Mouse (Mus musculus) intestine, embryonic 16.5 days (tissue): Measurements from ENCODE around the gene Dop1b. TPM values are rescaled to one million over a fixed set of nuclear protein-coding genes. Genes with fewer than 3 reads are reported as not detected.
"Not testable (repeated sequence)": the region's sequence is repeated elsewhere in the genome, so short reads cannot be mapped to it uniquely, and the experiment has no call there.

ENCODE experiments used
- ATAC-seq: fragments of 200-750 bp; cut with Nextera tagmentation; 2 replicates; pipeline ENCODE4 v1.8.0; 2017; ENCODE audit warnings: moderate TSS enrichment, moderate library complexity
- H3K27ac ChIP-seq: fragments of 300-500 bp; sonication (generic); 2 replicates; pipeline ENCODE4 v1.5.1; 2014; ENCODE audit warnings: mild to moderate bottlenecking, low read length
- H3K27me3 ChIP-seq: fragments of 300-500 bp; sonication (generic); replicated peaks from 2 replicates; pipeline ENCODE4 v1.6.1; 2014; ENCODE audit warnings: low read length, control low read depth, mixed read lengths; ENCODE audit not compliant: control insufficient read depth, insufficient read depth
- H3K36me3 ChIP-seq: fragments of 300-500 bp; sonication (generic); 2 replicates; pipeline ENCODE4 v1.6.1; 2014; ENCODE audit warnings: low read length, control low read depth; ENCODE audit not compliant: control insufficient read depth, insufficient read depth
- H3K4me1 ChIP-seq: fragments of 300-500 bp; sonication (generic); 2 replicates; pipeline ENCODE4 v1.6.1; 2014; ENCODE audit warnings: low read length, control low read depth, mixed read lengths; ENCODE audit not compliant: control insufficient read depth, insufficient read depth
- H3K4me2 ChIP-seq: fragments of 300-500 bp; sonication (generic); 2 replicates; pipeline ENCODE4 v1.6.1; 2014; ENCODE audit warnings: low read depth, low read length, control low read depth
- H3K4me3 ChIP-seq: fragments of 300-500 bp; sonication (generic); 2 replicates; pipeline ENCODE4 v1.5.1; 2014; ENCODE audit warnings: mild to moderate bottlenecking, low read length
- H3K9ac ChIP-seq: fragments of 300-500 bp; sonication (generic); 2 replicates; pipeline ENCODE4 v1.6.1; 2014; ENCODE audit warnings: low read depth, low read length
- H3K9me3 ChIP-seq: fragments of 300-500 bp; sonication (generic); 2 replicates; pipeline ENCODE4 v1.6.1; 2016; ENCODE audit warnings: low read length, control low read depth; ENCODE audit not compliant: control insufficient read depth
- WGBS: fragments of 180-500 bp; shearing (Covaris S2); extraction: QIAGEN DNeasy Blood & Tissue Kit; methylation state at CpG from one replicate; pipeline ENCODE4 v1.1.7; 2014; 5-methylcytosine and 5-hydroxymethylcytosine counted together
- polyA plus RNA-seq: library from polyadenylated mRNA; unstranded; fragments of >200 nt; fragmentation: Nextera tagmentation; extraction: Ambion mirVana; gene quantifications from 2 replicates; pipeline ENCODE4 v1.2.1, GENCODE M21; 2015

Gene Dop1b
- polyA plus RNA-seq, 1 experiment from 2014 or later, result 14.4 TPM

DNA sequence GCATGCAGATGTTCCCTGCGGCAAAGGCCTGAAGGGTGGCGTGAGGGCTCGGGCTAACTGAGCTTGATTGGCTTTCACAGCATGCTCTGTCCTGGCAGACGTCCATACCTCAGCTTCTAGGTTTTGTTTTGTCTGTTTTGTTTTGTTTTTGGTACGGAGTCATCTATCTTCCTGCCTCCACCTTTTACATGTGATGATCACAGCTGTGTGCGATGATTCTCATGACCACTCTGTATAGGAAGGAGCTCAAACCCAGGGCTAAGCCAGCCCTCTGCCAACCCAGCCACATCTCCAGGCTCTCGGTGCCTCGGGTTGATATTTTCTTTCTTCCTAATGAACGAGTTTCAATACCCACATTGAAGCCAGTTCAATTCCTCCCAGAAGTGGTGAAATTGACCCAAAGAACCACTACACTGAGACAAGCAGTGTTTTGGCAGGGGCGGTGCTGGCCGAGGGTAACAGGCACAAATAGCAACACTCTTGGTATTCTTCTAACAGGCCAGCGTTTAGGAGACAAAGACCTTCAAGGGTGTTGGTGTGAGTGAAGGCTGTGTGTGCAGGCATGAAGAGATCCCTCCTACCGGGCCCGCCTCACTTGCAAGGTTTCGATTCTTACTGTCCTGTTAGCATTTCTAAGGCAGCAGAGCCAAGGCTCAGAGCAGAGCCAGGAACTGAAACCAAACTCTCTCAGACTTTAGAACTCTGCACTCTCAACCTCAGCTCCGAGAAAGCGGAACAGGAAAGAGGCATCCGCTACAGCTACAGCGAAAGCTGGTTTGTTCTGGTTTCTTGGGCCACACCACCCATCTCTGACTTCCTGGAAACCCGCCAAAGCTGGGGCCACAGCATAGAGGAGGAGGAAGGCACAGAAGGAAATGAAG, 104.4 kb downstream of the Dop1b start:
- H3K27ac ChIP-seq, result peak overlapping the region; percentile 64
- WGBS, result 50% methylated on average over 20 of the region's 20 CpGs
- H3K27me3 ChIP-seq, result no peaks in the 10 kb centered on the region
- peaks cover 20% of the 10 kb centered on the region for H3K4me1 ChIP-seq
- H3K36me3 ChIP-seq, result peaks cover 11% of the 10 kb centered on the region
- peak overlapping the region; percentile 10; the same call in 1 of the 2 replicates for H3K4me2 ChIP-seq
- no peak overlapping the region for H3K9ac ChIP-seq
- H3K9me3 ChIP-seq, result peaks cover 6% of the 10 kb centered on the region; the same call in 1 of the 2 replicates
- H3K4me3 ChIP-seq, result no peak overlapping the region
- ATAC-seq, result peak; percentile 63

DNA sequence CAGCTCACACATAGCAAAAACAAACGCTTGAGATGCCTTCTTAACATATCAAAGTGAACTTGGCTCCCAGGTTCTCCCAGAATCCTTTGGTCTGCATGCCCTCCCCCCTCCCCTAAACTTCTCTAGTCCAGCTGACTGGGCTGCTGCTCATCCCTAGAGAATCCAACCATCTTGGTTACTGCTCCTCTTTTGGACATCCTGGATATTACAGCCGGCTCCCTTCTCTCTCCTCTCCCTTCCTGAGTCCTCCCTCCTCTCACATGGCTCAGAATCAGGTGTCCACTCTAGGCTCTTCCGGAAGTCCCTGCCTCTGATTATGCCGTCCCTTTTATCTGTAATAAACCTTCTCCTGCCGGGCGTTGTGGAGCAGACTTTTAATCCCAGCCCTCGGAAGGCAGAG, 105.2 kb downstream of the Dop1b start:
- WGBS, result 56% methylated on average over 7 of the region's 7 CpGs
- Histone ChIP-seq H3K9ac (no peak overlapping the region), H3K27ac (peak overlapping the region; percentile 64), H3K27me3 (no peaks in the 10 kb centered on the region), H3K4me3 (no peak overlapping the region), H3K4me1 (peaks cover 20% of the 10 kb centered on the region), H3K9me3 (0 out of 2 replicates have a peak, but pooled peaks cover 3% of the 10 kb centered on the region), H3K4me2 (peak overlapping the region; percentile 10; the same call in 1 of the 2 replicates), H3K36me3 (peaks cover 5% of the 10 kb centered on the region; the same call in 1 of the 2 replicates)
- no peak for ATAC-seq

DNA sequence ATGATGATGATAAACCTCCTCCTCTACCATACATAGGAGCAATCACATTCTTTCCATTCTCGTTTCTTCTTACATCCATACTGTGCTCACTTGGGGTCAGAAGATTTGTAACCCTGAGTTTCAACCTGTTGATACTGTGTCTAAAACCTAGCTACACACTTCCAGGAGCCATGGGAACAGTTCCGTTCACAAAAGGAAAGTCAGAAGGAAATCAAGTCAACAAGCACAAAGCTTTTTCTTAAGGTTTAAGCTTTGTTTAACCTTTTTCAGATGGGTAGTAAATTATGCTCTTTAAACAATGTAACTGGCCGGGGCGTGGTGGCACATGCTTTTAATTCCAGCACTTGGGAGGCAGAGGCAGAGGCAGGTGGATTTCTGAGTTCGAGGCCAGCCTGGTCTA, 105.7 kb downstream of the Dop1b start:
- no peaks in the 10 kb centered on the region for H3K27me3 ChIP-seq
- WGBS, result 65% methylated on average over 5 of the region's 5 CpGs
- no peak for ATAC-seq
- peaks cover 20% of the 10 kb centered on the region for H3K4me1 ChIP-seq
- H3K36me3 ChIP-seq, result peaks cover 2% of the 10 kb centered on the region; the same call in 1 of the 2 replicates
- 0 out of 2 replicates have a peak, but pooled peaks cover 3% of the 10 kb centered on the region for H3K9me3 ChIP-seq
- H3K4me3 ChIP-seq, result no peak overlapping the region
- H3K4me2 ChIP-seq, result no peak overlapping the region
- H3K9ac ChIP-seq, result no peak overlapping the region
- H3K27ac ChIP-seq, result peak overlapping the region; percentile 64; the same call in 1 of the 2 replicates

DNA sequence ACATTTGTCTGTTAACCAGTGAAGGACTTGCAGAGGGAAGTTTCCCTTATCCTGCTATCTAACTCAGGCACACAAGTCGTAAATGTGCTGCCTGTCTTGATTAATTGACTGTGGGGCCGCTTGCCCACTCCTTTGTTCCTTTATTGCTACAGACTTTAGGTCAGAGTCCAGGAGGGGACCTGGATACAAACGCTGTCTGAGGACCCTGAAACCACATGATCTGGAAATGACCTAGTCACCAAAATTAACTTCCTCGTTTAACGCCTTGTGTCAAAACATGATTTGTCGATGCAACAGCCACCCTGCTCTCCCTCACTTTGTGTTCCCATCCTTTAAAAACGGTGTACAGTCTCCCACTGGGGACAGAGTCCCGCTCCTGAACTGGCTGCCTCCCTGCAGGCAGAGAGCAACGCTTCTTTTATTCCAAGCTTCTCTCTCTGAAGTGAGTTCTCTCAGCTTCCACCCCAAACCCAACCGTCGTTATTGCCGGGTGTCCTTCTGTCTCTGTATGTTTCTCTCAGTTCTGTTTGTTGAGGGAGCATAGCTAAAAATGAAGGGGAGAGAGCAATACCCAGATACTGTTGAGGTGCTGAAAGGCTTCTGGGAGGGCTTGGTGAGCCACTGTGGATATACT, 107.1 kb downstream of the Dop1b start:
- Histone ChIP-seq H3K4me1 (peaks cover 20% of the 10 kb centered on the region), H3K27me3 (no peaks in the 10 kb centered on the region), H3K27ac (peak overlapping the region; percentile 94), H3K36me3 (no peaks in the 10 kb centered on the region), H3K9me3 (0 out of 2 replicates have a peak, but pooled peaks cover 10% of the 10 kb centered on the region), H3K4me2 (peak overlapping the region; percentile 14), H3K9ac (peak overlapping the region; percentile 37), H3K4me3 (peak overlapping the region; percentile 23)
- peak; percentile 87 for ATAC-seq
- WGBS, result 9% methylated on average over 12 of the region's 12 CpGs

DNA sequence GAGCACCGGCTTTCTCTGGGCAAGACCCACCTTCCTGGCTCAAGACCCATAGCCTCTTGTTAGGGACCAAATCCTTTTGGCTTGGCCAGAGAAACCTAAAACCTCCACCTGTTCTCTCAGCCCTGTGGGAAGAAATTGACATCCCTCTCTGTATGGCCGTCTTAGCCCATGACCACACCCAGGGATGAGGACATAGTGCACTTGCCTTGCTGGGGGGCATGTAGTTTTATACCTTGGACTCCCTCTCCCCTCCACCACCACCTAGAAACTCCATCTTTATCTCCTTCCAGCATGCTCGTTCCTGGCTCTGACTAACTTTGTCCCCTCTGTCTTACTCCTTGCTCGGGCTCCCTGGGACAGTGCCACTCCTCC, 107.6 kb downstream of the Dop1b start:
- 34% methylated on average over 4 of the region's 4 CpGs for WGBS
- peak overlapping the region; percentile 14 for H3K4me2 ChIP-seq
- H3K4me1 ChIP-seq, result peaks cover 20% of the 10 kb centered on the region
- H3K36me3 ChIP-seq, result no peaks in the 10 kb centered on the region
- peaks cover 15% of the 10 kb centered on the region for H3K9me3 ChIP-seq
- peak overlapping the region; percentile 94 for H3K27ac ChIP-seq
- ATAC-seq, result peak; percentile 31
- no peak overlapping the region for H3K4me3 ChIP-seq
- H3K27me3 ChIP-seq, result no peaks in the 10 kb centered on the region
- peak overlapping the region; percentile 37 for H3K9ac ChIP-seq

DNA sequence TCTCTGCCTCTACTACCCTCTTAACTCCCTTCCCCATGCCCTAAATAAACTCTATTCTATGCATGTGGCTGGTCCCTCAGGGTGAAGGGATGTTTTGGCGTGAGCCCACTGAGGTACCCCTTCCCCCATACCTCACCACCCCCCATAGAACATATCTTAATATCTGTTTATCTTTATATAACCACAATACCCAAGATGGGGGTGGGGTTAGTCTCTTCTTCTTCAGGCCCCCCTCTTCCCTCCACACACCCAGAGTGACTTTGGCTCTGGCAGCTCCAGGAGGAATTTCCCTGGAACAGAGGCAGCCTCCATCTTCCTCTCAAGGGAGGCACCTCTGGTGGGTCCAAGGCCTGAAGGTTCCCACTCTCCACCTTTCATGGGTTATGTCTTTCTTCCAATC, 108.3 kb downstream of the Dop1b start:
- no peak for ATAC-seq
- 81% methylated on average over 1 of the region's 1 CpGs for WGBS

DNA sequence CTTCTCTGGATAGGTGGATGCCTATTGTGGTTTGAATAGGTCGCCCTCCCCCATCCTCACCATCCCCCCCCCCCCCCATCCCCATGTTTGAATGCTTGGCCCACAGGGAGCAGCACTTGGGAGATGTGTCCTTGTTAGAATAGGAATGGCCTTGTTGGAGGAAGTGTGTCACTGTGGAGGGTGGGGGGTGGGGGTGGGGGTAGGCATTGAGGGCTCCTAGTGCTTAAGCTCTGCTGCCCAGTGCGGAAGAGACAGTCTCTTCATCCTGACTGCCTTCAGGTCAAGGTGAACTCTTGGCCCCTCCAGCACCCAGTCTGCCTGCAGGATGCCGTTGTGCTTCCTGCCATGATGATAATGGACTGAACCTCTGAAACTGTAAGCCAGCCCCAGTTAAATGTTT, 110.0 kb downstream of the Dop1b start:
- no peak for ATAC-seq
- 90% methylated on average over 3 of the region's 3 CpGs for WGBS

More for the DNA sequence above, 108.3 kb downstream of the Dop1b start:
- peaks cover 20% of the 10 kb centered on the region for H3K4me1 ChIP-seq
- H3K4me2 ChIP-seq, result no peak overlapping the region
- peaks cover 18% of the 10 kb centered on the region for H3K9me3 ChIP-seq
- no peaks in the 10 kb centered on the region for H3K36me3 ChIP-seq
- no peak overlapping the region for H3K27ac ChIP-seq
- no peak overlapping the region for H3K4me3 ChIP-seq
- no peaks in the 10 kb centered on the region for H3K27me3 ChIP-seq
- no peak overlapping the region for H3K9ac ChIP-seq

DNA sequence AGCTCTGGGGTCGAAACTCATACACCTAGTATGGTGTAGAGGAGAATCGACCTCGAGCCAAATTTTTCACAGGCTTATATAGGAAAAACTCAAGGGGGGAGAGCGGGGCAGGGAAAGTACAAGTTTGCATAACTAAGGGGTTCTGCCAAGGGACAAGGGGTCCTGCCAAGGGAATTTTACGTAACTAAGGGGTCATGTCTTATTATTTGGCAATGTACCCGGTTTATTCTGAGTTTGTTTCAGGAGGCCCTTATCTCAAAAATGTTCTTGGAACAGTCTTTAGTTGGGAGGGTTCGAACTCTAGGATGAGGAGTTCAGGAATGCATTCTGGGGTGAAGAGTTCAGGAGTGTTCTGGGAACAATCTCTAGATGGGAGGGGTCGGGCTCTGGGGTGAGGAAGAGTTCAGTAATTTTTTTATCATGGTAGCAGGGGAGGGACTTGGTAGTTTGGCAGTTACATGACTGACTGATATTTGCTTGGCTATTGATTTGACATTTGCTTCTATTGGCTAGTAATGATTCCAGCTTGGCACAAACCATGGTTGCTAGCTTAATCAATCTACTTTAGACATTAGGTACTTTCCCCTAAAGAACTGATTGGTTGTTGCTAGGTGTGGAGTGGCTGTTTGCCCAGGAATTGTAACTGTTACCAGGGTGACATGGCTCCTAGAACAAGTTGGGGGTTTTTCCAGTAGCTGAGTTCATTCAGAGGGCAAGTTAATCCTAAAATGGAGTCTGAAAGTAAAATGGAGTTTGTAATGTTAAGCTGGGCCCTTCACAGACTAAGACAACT, 110.9 kb downstream of the Dop1b start:
- H3K4me3 ChIP-seq, H3K9ac ChIP-seq, ATAC-seq, H3K4me2 ChIP-seq, H3K27ac ChIP-seq, H3K36me3 ChIP-seq, H3K27me3 ChIP-seq: not testable (repeated sequence)
- peaks cover 18% of the 10 kb centered on the region for H3K9me3 ChIP-seq
- H3K4me1 ChIP-seq, result peaks cover 12% of the 10 kb centered on the region
- 71% methylated on average over 4 of the region's 8 CpGs for WGBS

More for the DNA sequence above, 110.0 kb downstream of the Dop1b start:
- H3K4me2 ChIP-seq, result no peak overlapping the region
- peaks cover 13% of the 10 kb centered on the region for H3K4me1 ChIP-seq
- H3K27ac ChIP-seq, result no peak overlapping the region
- no peak overlapping the region for H3K9ac ChIP-seq
- H3K9me3 ChIP-seq, result peaks cover 18% of the 10 kb centered on the region
- no peaks in the 10 kb centered on the region for H3K27me3 ChIP-seq
- no peaks in the 10 kb centered on the region for H3K36me3 ChIP-seq
- no peak overlapping the region for H3K4me3 ChIP-seq

DNA sequence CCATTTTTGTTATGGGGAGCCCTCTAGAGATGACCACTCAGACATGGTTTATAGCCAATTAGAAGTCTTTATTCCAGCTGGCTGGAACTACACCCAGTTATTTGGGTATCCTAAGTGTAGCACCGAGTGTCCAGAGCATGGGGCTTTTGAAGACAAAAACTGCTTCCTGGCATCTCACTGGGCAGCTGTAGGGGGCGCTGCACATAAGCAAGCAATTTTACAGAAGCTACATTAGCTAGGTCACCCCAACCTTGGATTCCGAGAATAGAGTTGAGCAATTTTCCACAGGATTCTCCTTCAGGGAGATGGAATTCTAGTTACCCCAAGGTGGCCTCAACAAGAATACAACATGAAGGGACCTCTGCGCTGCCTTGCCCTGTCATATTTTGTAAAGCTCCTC, 113.1 kb downstream of the Dop1b start:
- Histone ChIP-seq H3K36me3 (no peaks in the 10 kb centered on the region), H3K4me2 (no peak overlapping the region), H3K9me3 (peaks cover 18% of the 10 kb centered on the region), H3K9ac (no peak overlapping the region), H3K27me3 (no peaks in the 10 kb centered on the region), H3K4me1 (no peaks in the 10 kb centered on the region), H3K27ac (no peak overlapping the region), H3K4me3 (no peak overlapping the region)
- no peak for ATAC-seq
- WGBS, result 88% methylated on average over 4 of the region's 4 CpGs
